Mouse (Mus musculus) telencephalon, adult 2 months (tissue): ENCODE data around the gene Stab1.

ENCODE experiments used
- DNase-seq: peaks from one replicate; pipeline ENCODE4 v3.0.0-alpha.2; 2011; ENCODE audit warnings: low read depth, low spot score

The Stab1 gene

DNA sequence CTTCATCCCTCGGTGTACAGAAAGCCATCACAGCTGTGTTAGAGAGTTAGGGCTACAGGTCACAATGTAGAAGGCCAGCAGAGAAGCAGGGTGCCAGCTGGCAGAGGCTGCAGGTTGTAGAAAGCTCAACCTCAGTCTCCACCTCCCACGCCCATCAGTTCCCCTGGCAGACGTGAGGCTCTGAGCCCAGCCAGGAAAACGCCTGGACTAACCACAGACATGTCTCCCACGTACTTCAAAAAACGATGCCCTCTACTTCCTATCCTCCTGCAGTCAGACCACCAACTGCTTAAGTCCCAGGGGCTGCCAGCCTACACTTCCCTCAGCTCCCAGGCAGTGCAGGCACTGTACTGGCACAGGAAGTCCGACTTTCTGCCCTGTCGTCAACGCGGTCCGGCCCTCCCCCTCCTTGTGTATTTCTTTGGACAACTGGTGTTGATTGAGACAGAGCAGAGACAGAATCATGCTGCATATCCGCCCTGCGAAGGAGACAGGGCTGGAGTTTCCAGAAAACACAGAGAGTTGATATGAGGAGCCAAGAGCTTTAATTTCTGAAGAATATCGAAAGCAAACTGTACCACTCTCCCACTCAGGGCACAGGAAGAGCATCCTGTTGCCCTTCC lies 26.6 kb upstream of the Stab1 start:
- no peak for DNase-seq

DNA sequence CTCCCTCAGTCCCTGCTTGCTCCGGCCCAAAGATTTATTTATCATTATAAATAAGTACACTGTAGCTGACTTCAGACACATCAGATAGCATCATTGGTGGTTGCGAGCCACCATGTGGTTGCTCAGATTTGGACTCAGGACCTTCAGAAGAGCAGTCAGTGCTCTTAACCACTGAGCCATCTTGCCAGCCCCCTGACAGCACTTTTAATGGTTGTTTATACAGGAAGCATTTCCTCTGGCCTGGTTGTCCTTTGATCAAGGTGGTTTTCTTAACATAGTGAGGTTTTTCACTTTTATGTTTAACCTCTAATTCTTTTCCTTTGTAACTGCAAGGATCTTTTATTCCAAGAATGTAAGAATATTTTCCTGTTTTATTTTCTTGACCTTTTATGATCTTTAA lies 26.0 kb upstream of the Stab1 start:
- no peak for DNase-seq

DNA sequence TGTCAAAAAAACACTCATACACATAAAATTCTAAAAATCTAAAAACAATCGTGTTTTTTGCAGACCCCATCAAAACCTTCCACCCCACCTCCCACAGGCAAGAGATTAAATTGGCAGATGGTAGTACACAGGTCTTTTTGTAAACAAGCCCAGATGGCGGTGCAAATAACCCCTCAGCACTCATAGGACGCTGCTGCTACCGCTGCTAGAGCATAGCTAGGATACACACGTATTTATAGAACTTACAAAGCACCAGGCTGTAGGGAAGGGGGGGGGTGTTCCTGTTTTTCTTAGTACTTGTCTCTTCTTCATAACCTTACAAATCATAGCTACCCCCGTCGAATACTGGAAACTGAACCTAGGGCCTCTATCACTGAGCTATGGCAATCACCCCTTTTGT lies 25.4 kb upstream of the Stab1 start:
- no peak for DNase-seq

DNA sequence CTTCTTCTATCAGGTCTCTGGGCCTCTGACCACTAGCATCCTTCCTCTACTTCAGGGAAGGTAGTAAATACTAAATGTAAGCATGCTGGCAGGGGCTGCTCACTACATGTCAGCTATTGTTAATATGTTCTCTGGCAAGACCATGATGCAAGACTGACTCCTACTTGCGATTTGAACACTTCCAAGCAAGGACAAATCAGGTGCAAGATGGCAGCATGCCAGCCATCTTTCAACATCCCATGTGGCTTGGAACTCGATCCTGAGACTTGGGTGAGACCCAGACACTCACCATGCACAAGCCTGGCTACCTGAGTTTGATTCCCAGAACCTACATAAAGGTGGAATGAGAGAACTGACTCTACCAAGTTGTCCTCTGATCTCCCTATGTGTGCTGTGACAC lies 23.5 kb upstream of the Stab1 start:
- no peak for DNase-seq

DNA sequence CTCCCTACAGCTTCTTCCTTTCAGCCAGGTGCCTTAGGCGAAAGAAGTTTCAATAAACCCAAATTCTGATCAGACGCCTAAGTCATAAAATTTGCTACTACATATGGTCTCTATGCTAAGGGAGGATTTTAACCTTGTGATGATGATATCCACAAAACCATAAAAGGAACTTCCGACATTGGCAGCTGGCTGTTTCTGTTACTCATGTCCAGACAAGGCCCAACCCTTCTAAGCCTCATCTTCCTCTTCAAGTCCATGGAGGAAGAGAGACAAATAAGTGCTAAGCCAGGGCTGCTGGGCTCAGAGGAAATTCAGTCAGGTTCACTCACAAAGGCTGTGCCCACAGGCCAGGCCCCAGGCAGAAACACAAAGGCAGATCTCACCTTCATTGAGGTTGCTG lies 20.9 kb upstream of the Stab1 start:
- DNase-seq: no peak

DNA sequence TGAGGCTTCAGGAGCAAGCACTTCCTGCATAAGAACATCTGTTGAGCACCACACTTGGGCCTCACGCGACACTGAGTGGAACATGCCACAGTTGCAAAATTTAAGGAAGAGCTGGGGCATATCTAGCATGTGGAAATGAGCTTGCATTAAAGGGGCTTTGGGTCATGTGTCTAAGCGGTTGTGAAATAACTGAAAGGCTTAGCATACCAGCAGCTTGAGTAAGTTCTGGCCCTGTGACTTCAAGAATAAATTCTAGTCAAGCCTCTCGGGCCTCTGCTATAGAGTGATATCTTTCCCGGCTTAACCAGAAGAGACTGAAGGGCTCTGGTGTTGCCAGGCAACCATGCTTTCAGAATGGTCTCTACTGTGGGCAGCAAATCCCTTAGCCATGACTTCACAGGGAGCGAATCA lies 20.3 kb upstream of the Stab1 start:
- DNase-seq: no peak

DNA sequence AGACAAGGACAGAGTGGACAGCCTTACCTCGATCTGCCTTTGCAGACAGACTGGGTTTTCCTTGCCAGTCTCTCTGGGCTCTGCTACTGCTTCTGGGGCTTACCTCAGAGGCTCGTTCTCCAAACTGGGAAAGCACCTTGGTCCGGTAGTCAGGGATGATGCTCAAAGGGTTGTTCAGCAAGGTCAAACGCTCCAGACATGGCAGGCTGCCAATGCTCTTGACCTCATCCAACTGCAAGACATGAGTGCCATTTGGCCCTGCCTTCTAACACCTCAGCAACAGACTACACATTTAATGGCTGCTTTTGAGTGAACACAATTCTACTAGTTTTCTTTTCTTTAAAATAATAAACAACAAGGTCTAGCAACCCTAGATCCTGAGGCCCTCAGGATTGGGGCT lies 18.2 kb upstream of the Stab1 start:
- DNase-seq: no peak

DNA sequence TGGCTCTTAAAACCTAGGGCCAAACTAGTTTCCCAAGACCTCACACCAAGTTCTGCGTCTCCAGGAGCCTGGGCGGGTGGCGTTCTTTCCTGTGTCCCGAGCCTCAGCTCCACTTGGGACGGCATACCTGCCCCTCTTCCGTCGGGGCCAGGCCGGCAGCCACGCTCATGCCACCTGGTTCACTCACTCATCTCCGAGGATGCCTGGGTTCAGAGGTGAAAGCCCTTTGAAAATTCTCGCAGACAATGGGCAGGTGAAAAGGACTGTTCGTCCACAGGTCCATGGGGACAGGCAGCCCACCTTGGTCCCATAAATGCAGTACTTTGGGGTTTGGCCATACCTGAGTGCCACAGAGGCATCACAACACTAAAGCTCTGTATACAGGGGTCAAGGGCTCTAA lies 15.8 kb upstream of the Stab1 start:
- DNase-seq: no peak

DNA sequence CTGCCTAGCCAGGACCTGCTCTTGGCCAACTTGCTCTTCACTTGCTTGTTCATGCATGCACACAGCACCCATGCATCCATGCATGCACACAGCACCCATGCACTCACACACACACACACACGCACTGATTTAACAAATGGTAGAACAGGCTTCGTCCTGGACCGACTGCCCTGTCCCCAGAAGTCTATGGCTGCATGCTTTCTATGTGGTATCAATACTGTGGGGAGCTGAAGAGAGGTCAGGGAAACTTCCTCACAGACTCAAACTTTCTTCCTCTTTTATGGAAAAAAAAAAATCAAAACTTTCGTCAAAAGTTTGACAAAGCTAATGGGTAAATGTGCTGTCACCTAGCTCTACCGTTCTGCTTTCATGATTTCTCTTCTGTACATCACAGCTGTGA lies 15.1 kb upstream of the Stab1 start:
- DNase-seq: no peak

DNA sequence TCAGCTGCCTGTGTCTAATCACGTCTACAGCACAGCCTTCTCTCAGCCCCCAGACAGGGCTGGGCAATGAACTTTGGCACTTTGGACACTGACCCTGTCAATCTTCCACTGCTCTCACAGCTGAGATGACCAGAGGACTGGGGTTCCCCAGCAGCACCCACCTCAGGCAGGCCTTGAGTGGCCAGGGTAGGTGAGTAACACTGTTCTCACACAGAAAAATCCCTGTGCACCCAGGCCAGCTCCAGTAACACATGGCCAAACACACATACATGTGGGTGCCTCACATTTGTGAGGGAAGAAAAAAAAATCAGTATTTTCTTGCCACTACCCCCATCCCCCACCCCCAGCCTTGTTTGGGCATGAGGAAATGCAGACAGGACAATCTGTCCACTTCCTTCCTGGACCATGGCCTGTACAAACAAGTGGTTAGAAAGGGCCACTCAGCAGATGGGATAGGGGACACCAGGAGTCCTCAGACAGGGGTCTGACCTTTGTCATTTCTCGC lies 14.4 kb upstream of the Stab1 start:
- no peak for DNase-seq

DNA sequence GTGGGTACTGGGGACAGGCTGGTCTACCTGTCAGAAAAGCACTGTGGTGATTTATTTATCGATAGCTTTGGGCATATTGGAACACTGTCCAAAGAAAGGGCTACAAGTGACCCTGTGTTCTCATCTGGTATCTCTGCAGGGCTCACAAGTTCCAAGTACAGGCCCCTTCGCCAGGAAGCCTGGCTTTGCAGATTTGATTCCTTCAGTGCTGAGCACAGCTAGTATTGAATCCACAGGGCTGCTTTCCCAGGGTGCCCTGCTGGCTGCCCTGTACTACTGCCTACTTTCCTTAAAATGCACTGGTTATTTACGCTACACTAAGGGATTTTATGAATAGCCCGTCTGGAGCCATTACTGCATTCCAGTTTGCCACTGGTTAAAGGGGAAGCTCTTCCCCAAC lies 13.1 kb upstream of the Stab1 start:
- no peak for DNase-seq

DNA sequence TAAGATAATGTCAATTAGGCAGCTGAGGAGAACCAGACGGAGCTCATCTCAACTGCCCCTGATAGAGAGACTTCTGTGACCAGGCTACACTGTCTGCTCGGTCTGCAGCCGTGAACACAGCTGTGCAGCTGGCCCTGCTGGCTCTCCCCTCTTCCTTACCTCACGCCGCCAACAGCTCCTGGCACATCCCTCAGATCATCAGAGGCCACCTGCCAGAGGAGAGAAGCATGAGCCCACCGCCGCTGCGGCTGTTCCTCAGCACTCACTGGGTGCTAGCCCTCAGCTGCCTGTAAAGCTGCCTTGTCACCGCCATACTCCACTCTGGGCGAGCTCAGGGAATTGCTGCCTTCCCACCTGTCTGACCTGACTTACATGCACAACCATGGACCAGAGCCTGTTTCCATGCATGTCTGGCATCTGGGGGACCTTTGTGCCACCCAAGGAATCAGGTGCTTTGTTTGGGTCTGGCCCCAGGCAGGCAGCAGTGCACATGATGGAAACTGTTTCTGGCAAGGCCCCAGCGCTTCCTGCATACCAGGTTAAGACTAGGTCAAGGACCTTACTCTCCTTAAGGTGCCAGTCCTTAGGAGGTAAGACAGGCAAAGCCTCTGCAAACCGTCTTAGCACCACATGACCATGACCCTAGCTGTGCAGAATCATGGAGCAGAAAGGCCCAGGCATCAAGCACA lies 11.4 kb upstream of the Stab1 start:
- no peak for DNase-seq

DNA sequence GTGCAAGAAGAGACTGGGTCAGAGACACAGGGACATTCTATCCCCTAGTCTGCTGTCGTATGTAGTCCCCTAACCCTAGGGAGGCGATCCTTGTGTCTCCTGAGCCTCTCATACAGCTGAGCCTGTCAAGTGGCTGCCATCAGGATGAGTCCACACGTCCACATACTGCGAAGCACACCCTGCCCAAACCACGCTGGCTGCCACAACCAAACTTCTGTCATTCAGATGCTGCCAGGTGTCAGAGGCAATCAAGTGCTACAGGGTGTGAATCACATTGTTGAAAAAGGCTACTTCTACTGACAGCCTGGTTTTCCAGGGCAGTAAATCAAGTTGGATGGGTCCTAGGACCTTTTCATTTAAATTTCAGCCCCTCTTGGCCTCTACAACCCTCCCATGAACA lies 9.3 kb upstream of the Stab1 start:
- DNase-seq: no peak

DNA sequence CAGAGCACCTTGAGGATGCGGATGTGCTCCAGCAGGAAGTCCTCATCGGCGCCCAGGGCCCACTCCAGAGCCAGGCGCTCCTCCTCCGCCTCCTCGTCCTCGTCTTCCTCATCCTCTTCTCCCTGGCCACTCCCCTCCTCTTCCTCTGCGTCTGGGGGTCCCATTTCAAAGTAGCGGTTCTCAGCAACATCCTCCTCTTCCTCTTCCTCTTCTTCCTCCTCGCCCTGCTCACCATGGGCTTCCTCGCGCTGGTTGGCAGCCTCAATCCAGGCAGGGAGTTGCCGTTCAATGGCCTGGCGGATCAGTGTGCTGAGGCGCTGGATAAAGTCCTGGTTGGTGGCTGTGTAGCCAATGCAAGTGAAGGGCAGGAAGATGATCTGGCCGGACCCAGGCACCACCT lies 8.8 kb upstream of the Stab1 start:
- DNase-seq: no peak

DNA sequence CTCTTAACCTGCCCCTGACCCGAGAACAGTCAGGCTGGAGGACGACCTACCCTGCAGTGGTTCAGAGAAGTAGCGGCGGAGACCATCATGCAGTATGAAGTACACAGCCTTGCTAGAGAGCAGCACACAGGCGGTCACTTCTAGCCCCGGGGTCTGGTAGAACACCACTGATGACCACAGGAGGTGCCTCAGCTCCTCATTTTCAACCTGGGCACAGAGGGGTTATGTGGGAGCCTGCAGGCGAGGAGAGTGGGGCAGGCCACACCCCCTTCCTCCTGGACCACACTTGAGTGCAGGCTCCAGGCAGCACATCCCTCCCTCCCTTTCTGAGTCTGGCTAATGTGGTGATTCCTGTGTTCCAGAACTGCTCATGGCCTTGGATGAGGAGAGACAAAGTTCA lies 5.1 kb upstream of the Stab1 start:
- DNase-seq: no peak

DNA sequence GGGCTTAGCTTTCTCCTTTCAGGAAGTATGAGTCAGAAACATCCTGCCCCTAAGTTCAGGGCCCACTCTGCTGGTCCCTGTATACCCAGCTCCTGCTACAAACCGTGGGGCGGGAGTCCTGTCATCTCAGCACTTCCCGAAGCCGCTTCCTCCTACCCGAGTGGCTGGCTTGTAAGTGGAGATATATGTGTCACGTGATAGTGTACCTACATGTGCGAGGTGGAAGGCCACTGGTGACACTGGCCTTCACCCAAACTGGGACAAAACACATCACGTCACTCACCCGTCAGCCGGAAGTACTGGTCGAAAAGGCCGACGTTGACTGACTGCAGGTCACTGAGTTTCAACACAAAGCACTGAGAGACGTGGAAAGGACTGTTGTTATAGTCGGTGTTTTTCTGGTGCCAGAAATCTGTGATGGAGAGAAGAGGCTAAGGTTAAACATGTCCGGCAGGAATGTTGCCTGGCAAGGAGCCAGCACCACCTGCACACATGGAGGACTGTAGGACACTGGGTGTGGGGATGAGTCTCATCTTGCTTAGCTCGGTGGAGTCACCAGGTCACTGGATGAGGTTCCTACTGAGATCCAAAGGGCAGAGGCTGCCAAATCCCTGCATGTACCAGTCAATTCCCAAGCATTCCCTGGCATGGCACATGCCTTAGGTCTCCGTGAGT lies 4.5 kb upstream of the Stab1 start:
- no peak for DNase-seq

DNA sequence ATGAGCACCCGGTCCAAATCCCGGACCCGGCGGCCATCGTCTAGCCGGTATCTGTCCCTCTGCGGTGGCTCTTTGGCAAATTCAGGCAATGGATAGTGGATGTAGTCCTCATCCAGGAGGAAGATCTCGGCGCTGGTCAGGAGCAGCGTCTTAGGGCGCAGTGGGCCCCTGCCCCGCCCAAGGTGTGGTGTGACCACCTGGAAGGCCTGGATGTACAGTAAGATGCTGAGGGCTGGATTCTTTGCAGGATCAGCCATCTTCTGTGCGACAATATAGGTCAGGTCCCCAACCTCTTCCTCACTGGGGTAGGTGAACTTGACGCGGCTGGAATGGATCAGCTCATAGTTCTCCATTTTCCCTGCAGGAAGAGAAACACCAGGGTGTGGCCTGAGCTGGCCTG lies 3.4 kb upstream of the Stab1 start:
- no peak for DNase-seq

DNA sequence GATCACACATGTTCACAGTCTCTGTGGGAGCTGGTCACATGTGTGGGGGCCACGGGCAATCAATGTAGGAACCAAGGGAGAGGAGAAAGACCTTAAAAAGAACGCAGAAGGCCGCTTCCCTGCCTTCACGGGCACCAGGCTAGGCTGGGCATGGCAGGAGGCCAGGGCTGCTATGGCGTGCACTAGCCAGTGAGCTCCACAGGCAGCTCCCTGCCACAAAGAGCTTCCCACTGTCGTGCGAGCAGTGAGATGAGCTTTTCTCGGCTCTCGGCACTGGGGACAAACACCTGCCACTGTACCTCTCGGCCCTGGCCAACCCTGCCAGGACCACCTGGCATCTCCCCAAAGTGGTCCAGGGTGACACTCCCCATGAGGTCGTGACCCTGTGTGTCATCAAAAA lies 2.9 kb upstream of the Stab1 start:
- DNase-seq: no peak

DNA sequence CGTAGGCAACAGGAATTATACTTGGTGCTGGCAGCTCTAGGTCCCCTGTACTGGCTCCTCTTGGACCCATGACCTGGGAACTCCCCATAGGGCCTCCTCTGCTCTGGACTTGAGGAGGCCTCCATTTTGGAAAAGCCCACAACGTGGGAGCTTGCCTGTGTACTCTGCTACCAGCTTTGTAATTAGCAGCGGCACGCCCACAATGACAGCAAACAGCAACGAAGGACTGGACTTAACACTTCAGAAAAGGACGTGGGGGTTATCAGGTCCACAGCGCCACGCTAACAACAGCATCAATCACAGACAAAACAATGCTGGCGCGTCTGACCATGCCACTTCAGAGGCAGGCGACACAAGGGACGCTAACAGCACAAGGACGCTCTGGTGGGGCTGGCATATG lies 2.5 kb upstream of the Stab1 start:
- DNase-seq: no peak

DNA sequence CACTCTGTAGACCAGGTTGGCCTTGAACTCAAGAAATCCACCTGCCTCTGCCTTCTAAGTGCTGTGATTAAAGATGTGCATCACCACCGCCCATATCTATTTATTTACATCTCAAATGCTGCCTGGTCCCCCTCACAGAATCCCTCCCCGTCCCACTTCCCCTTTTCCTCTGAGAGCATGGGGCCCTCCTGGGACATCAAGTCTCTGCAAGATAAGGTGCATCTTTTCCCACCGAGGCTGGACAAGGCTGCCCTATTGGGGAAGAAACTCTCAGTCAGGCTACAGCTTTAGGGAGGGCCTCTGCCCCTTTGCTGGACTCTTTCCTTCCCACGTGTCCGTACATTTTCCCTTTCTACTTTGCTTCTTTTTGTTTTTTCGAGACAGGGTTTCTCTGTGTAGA lies 1.1 kb upstream of the Stab1 start:
- no peak for DNase-seq

DNA sequence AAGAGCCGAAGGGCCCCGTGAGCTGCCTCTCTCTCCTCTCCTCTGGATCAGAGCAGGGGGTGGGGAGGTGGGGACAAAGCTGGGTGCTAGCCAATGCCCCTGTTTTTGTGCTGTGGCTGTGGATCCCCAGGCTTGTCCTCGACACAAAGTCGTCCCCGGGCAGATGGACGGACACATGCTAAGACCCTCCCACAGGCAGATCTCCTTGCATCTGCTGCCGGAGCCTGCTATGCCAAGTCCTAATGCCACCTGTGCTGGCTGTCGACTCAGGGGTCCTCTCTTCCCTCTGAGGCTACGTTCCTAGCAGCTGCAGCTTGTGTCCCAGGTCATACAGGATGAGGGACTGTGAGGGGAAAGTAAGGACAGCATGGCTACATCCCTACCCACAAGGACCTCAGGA lies 1.6 kb downstream of the Stab1 start:
- no peak for DNase-seq

DNA sequence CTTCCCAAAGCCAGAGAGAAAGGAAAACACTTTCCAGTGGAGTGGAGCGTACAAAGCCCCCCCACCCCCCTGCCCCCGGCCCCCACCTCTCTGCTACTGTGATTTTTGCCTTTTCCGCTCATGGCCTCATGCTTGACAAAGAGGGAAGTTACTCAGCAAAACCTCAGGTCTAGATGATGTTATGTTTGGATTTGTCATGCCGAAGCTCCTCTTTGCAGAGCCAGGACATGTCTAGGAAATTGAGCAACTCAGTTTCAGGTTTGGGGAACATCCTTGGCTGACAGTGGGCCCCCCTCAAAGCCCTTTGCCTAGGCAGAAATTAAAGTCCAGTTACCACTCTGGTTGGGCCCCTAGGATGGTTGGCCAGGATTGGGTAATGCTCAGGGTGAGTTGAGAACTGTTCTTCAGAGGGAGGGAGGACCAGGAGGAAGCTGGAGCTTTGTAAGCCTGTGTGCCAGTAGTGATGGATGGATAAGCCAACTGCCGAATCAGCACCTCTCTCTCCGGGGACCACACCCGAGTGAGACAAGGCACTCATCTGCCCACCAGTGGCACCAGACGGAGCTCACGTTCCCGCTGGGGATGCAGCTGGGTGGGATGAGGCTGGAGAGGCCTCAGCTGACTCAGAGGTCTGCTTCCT lies 2.3 kb downstream of the Stab1 start:
- no peak for DNase-seq

DNA sequence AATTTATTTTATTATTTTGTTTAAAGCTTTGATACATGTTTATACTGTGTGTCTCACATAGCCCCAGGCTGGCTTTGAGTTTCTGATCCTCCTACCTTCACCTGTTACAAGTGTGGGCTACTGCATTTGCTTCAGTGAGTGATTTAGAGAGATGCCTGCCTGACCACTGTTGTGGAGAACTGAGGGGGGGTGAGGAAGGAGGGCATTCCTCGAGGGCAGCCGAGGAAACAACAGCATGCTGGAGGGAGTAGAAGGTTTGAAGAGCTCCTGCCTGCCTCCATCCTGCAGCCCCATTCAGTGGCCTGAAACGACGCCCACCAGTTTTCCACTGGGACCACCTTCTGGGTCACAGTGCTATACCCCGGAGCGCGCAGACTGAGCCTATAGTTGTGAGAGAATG lies 3.0 kb downstream of the Stab1 start:
- DNase-seq: no peak
